Mouse (Mus musculus) retina, postnatal 7 days (tissue): Measurements from ENCODE around the gene Tyk2.

ENCODE experiments used
- DNase-seq: peaks from one replicate; pipeline ENCODE4 v3.0.0-alpha.2; 2012; ENCODE audit warnings: low read depth, low spot score

Tyk2 gene

GRCm38 (mm10) chr9:21067006-21067684 is 63.9 kb downstream of the Tyk2 start, which contains the start of gene Zglp1:
Zglp1 (minus strand) TSS chr9:21067093.
- no peak for DNase-seq

- DNase-seq = no peak
Observed at GRCm38 (mm10) chr9:21062928-21063327, 68.1 kb downstream of the Tyk2 start.
